Mouse (Mus musculus): ENCODE results near the gene Ubxn4.
"Not testable (repeated sequence)": the region's sequence is repeated elsewhere in the genome, so short reads cannot be mapped to it uniquely, and the experiment has no call there.

Gene Ubxn4

GRCm38 (mm10) chr1:128314665-128315064, 70.9 kb downstream of the Ubxn4 start:
- no peak for DNase-seq

GRCm38 (mm10) chr1:128319266-128319665, 75.5 kb downstream of the Ubxn4 start:
- DNase-seq = not testable (repeated sequence)

GRCm38 (mm10) chr1:128323026-128323643, 79.4 kb downstream of the Ubxn4 start:
- DNase-seq = no peak

GRCm38 (mm10) chr1:128324776-128325175, 81.0 kb downstream of the Ubxn4 start:
- DNase-seq = no peak

GRCm38 (mm10) chr1:128327165-128327564, 83.4 kb downstream of the Ubxn4 start:
- DNase-seq = no peak

GRCm38 (mm10) chr1:128328218-128328617, 84.5 kb downstream of the Ubxn4 start, which contains the start of gene Lct:
TSS of gene Lct (minus strand) at chr1:128328318.
- DNase-seq = no peak

All from heart, adult 11 months (tissue).